Comparison of ENCODE assay signal across 9 mouse cellular contexts in genomic region chr15:99333676-99334065, GRCm38 (mm10). TPM values are rescaled to one million over a fixed set of nuclear protein-coding genes. Genes with fewer than 3 reads are reported as not detected.
DNase-seq lines count a peak whose midpoint lies in the region; ATAC-seq lines count a peak whose summit lies in the region.
"Had no signal": no experiment of that assay in that cellular context is flagged by ENCODE, and none has a peak within 500 bp of the region (broad histone marks: within the 10 kb centered on the region; RNA-seq: fewer than 3 reads in every experiment).

No protein-coding gene starts in this region.

- no peaks in the 10 kb centered on the region for H3K36me3 ChIP-seq in forebrain, embryonic 16.5 days (ENCODE audit: control insufficient read depth, insufficient read depth)
- no peaks in the 10 kb centered on the region for H3K36me3 ChIP-seq in intestine, embryonic 15.5 days
- peaks cover 12% of the 10 kb centered on the region for H3K36me3 ChIP-seq in midbrain, embryonic 13.5 days
- H3K36me3 ChIP-seq: G1E had no signal

- H3K4me2 ChIP-seq in forebrain, embryonic 16.5 days (ENCODE audit: low read length): no peak overlapping the region
- peak overlapping the region; percentile 21; the same call in 1 of the 2 replicates for H3K4me2 ChIP-seq in intestine, embryonic 15.5 days (replicated peaks)
- H3K4me2 ChIP-seq in midbrain, embryonic 13.5 days (replicated peaks): no peak overlapping the region

- no peak overlapping the region for H3K4me3 ChIP-seq in forebrain, embryonic 16.5 days (replicated peaks; ENCODE audit: low read length)
- H3K4me3 ChIP-seq in intestine, embryonic 15.5 days (replicated peaks): no peak overlapping the region
- H3K4me3 ChIP-seq in midbrain, embryonic 13.5 days (replicated peaks): no peak overlapping the region

- WGBS in forebrain, embryonic 16.5 days: 100% methylated on average over 3 of the region's 3 CpGs
- 74% methylated on average over 3 of the region's 3 CpGs for WGBS in intestine, embryonic 15.5 days
- 88% methylated on average over 3 of the region's 3 CpGs for WGBS in midbrain, embryonic 13.5 days

- ATAC-seq in forebrain, embryonic 16.5 days: no peak
- ATAC-seq in intestine, embryonic 15.5 days: peak; percentile 67; the same call in 1 of the 2 replicates
- ATAC-seq in midbrain, embryonic 13.5 days: no peak

- intact Hi-C loops in left cerebral cortex, postnatal 4 days (cut with DNase I): no loop called here

- H3K9ac ChIP-seq in forebrain, embryonic 16.5 days (replicated peaks; ENCODE audit: low read depth, low read length): no peak overlapping the region
- H3K9ac ChIP-seq in intestine, embryonic 15.5 days: peak overlapping the region; percentile 6; the same call in 1 of the 2 replicates
- H3K9ac ChIP-seq in midbrain, embryonic 13.5 days (replicated peaks): no peak overlapping the region

- H3K9me3 ChIP-seq in forebrain, embryonic 16.5 days (ENCODE audit: control insufficient read depth, low read length): no peaks in the 10 kb centered on the region
- no peaks in the 10 kb centered on the region for H3K9me3 ChIP-seq in intestine, embryonic 15.5 days
- no peaks in the 10 kb centered on the region for H3K9me3 ChIP-seq in midbrain, embryonic 13.5 days
- H3K9me3 ChIP-seq: G1E had no signal

- peaks cover 2% of the 10 kb centered on the region; the same call in 1 of the 2 replicates for H3K4me1 ChIP-seq in forebrain, embryonic 16.5 days (replicated peaks; ENCODE audit: control insufficient read depth, insufficient read depth, low read length)
- peaks cover 31% of the 10 kb centered on the region for H3K4me1 ChIP-seq in intestine, embryonic 15.5 days (replicated peaks)
- H3K4me1 ChIP-seq in midbrain, embryonic 13.5 days (replicated peaks): no peaks in the 10 kb centered on the region; the same call in 1 of the 2 replicates

- H3K27ac ChIP-seq in forebrain, embryonic 16.5 days (ENCODE audit: low read length): peak overlapping the region; percentile 29
- peak overlapping the region; percentile 95 for H3K27ac ChIP-seq in intestine, embryonic 15.5 days
- H3K27ac ChIP-seq in midbrain, embryonic 13.5 days: peak overlapping the region; percentile 66

- peak; percentile 40 for DNase-seq in left cerebral cortex, postnatal 4 days
- DNase-seq in left cerebral cortex, adult 9 months (ENCODE audit: low spot score in 2 of 2): no peak
- no peak for DNase-seq in layer of hippocampus, postnatal 10 days (ENCODE audit: low spot score in 2 of 2)
- no peak for DNase-seq in gastrocnemius, postnatal 4 days (ENCODE audit: low spot score in 2 of 2)
- no peak for DNase-seq in spleen, adult 12 weeks (ENCODE audit: low spot score)

- H3K27me3 ChIP-seq in forebrain, embryonic 16.5 days (replicated peaks; ENCODE audit: control insufficient read depth, insufficient read depth, low read length): no peaks in the 10 kb centered on the region
- H3K27me3 ChIP-seq in intestine, embryonic 15.5 days (replicated peaks): no peaks in the 10 kb centered on the region
- H3K27me3 ChIP-seq in midbrain, embryonic 13.5 days: no peaks in the 10 kb centered on the region

RNA-seq across cellular contexts. Expression of gene Fmnl3, which starts 36.6 kb away (rescaled TPM):
- total RNA-seq in left cerebral cortex, postnatal 4 days (2021): 10 to 100 TPM; 23.2 to 24.0 TPM
- polyA plus RNA-seq in forebrain, embryonic 16.5 days (2015; fragmentation: Nextera tagmentation; extraction: Ambion mirVana): 8.7 and 10.3 TPM in 2 replicates
- 16.3 and 17.3 TPM in 2 replicates for polyA plus RNA-seq in intestine, embryonic 15.5 days (2015; fragmentation: Nextera tagmentation; extraction: Ambion mirVana)
- polyA plus RNA-seq in midbrain, embryonic 13.5 days (2015; fragmentation: Nextera tagmentation; extraction: Ambion mirVana): 8.5 and 8.7 TPM in 2 replicates
- 10 to 100 TPM; 13.8 to 18.0 TPM for total RNA-seq in layer of hippocampus, postnatal 10 days (2021)
- total RNA-seq in gastrocnemius, postnatal 4 days (2021): 10 to 100 TPM; 32.3 to 35.7 TPM

RNA-seq across cellular contexts. Expression of gene Fam186b, which starts 38.0 kb away (rescaled TPM):
- total RNA-seq in left cerebral cortex, postnatal 4 days (2021): 1 to 10 TPM in 1 of 2 experiments, under 1 TPM in 1; 0.64 to 1.3 TPM
- polyA plus RNA-seq in forebrain, embryonic 16.5 days (2015; fragmentation: Nextera tagmentation; extraction: Ambion mirVana): 0.42 and 0.50 TPM in 2 replicates
- polyA plus RNA-seq in intestine, embryonic 15.5 days (2015; fragmentation: Nextera tagmentation; extraction: Ambion mirVana): 0.18 TPM in 1 of 2 replicates, not detected in the other
- polyA plus RNA-seq in midbrain, embryonic 13.5 days (2015; fragmentation: Nextera tagmentation; extraction: Ambion mirVana): 0.35 TPM in 2 replicates
- total RNA-seq in layer of hippocampus, postnatal 10 days (2021): 1 to 10 TPM; 2.0 to 2.1 TPM
- not detected for total RNA-seq in gastrocnemius, postnatal 4 days (2021)
- total RNA-seq: G1E had no signal
- polyA plus RNA-seq: G1E had no signal

RNA-seq across cellular contexts. Expression of gene Prpf40b, which starts 38.8 kb away (rescaled TPM):
- total RNA-seq in left cerebral cortex, postnatal 4 days (2021): 100 to 1,000 TPM; 125 to 132 TPM
- 111 and 129 TPM in 2 replicates for polyA plus RNA-seq in forebrain, embryonic 16.5 days (2015; fragmentation: Nextera tagmentation; extraction: Ambion mirVana)
- polyA plus RNA-seq in intestine, embryonic 15.5 days (2015; fragmentation: Nextera tagmentation; extraction: Ambion mirVana): 35.0 and 42.6 TPM in 2 replicates
- polyA plus RNA-seq in midbrain, embryonic 13.5 days (2015; fragmentation: Nextera tagmentation; extraction: Ambion mirVana): 115 and 125 TPM in 2 replicates
- 100 to 1,000 TPM in 1 of 2 experiments, 10 to 100 TPM in 1; 85.8 to 105 TPM for total RNA-seq in layer of hippocampus, postnatal 10 days (2021)
- 10 to 100 TPM; 32.6 to 34.5 TPM for total RNA-seq in gastrocnemius, postnatal 4 days (2021)

RNA-seq across cellular contexts. Expression of gene Tmbim6, which starts 59.0 kb away (rescaled TPM):
- 100 to 1,000 TPM; 238 to 247 TPM for total RNA-seq in left cerebral cortex, postnatal 4 days (2021)
- 273 and 295 TPM in 2 replicates for polyA plus RNA-seq in forebrain, embryonic 16.5 days (2015; fragmentation: Nextera tagmentation; extraction: Ambion mirVana)
- 530 and 607 TPM in 2 replicates for polyA plus RNA-seq in intestine, embryonic 15.5 days (2015; fragmentation: Nextera tagmentation; extraction: Ambion mirVana)
- 228 and 244 TPM in 2 replicates for polyA plus RNA-seq in midbrain, embryonic 13.5 days (2015; fragmentation: Nextera tagmentation; extraction: Ambion mirVana)
- 100 to 1,000 TPM; 356 to 357 TPM for total RNA-seq in layer of hippocampus, postnatal 10 days (2021)
- 100 to 1,000 TPM; 205 to 215 TPM for total RNA-seq in gastrocnemius, postnatal 4 days (2021)

Comparison
In these comparisons a context has a peak if more than half of its experiments do, and no peak if none do; other contexts are left out.
1. H3K27ac ChIP-seq: peak in every context shown above with its lines; median percentile 95 in intestine, embryonic 15.5 days; 66 in midbrain, embryonic 13.5 days; 29 in forebrain, embryonic 16.5 days.